Mouse (Mus musculus) adrenal gland, adult 10 weeks (tissue): ENCODE data around the gene Gm17660. TPM values are rescaled to one million over a fixed set of nuclear protein-coding genes. Genes with fewer than 3 reads are reported as not detected.

Experiments
- polyA plus RNA-seq: library from polyadenylated mRNA; stranded (reverse); fragments of 350-450 nt; fragmentation: Illumina TruSeq; extraction: RNeasy Lipid Tissue Mini Kit (QIAGEN cat#74804); gene quantifications from one replicate; pipeline ENCODE4 v1.2.3, GENCODE M21; 2014; ENCODE audit warnings: low read depth, low replicate concordance

Gene Gm17660
- polyA plus RNA-seq = not detected

DNA sequence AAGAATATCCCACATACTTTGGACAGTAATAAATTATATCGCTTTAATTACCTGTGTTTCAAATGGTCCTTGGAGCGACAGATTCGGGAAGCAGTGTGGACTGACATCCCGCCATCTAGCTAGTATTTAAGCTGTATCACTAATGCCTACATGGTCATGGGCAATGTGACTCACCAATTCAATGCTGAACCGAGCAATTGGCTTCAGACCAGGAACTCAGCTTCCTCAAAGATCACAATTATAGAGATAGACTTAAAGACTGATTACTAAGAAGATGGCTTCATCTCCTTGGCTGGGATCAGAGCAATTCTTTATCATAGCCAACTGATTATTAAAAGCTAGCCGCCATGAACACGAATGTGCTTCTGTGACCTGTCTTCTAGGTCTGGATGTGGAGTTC is at the start of gene Gm17660:
Gene Gm17660, minus strand, starts transcription at position 101 of the 400 bp plus-strand sequence.

DNA sequence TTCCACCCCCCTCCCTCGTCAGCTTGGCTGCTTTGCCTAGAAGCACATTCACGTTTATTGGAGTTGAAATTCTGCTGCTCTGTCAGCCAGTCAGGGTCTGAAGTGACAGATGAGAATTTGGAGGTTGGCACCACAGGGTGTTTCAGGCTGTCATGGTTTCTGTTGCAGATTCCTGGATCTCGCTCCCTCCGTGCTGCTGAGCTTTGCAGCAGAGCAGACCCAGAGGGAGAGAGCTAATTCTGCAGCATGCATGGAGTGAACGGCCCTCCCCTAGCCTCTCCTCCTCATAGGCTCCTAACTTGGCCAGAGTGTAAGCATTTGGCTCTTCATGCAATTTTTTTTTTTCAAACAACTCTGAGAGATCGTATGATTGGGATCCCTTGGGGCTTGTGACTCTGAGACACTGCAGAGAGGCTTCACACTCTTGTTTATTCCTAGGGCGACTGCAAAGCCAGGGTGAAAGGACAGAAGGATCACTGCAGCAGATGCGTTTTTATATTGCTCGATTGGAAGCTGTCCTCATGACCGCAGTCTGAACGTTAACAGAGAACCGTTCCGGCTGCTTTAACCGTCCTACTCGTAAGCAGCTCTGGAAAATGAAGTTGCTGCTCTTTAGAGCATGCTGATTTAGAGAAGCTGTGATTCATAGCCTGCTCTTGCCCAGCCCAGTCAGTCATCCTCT is 36.2 kb upstream of the Gm17660 start, which contains the start of gene Sparcl1:
Gene Sparcl1, minus strand, starts transcription at position 243 of the 682 bp plus-strand sequence.

DNA sequence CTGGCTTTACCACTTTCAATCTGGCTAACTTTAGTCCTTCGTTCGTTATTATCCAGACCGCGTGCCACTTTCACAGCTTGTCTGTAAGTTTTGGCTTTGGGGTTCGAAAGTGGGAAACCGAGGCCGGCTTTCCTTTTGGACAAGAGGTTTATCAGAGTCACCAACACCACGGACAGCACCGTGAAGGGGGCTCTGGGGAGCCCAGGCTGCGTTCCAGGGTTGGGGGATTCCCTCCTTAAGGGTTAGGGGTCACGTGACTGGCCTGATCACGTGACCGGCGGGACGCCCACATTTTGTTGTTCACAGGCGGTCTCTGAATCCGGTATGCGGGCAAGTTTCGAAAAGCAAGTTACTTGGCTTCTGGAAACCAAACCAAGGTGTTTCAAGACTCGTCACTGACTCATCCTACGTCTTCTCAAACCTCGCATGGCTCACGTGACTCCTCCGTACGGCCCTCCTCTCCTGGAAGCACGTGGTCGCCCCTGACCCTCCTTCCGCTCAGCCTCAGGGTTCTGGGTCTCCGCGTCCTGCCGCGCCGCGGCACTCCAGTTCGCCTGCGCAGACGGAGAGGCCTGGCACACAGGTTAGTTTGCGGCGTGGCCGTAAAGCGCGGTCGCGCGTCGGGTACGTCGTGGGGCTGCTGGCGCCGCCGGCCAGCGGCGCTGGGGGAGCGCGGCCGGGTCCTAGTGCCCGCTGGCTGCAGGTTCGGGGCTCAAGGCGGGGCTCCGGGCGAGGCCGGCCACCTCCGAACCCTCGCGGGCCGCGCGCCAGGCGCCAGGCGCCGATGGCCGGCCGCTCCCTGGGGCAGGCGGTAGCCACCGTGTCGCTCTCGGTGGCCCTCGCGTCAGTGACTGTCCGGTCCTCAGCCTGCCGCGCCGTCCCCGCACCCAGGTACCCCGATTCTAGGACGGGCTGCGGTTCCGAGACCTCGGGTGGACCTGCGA is 30.9 kb downstream of the Gm17660 start, which contains the start of gene Nudt9:
Gene Nudt9, plus strand, starts transcription at position 51 of the 944 bp plus-strand sequence.

DNA sequence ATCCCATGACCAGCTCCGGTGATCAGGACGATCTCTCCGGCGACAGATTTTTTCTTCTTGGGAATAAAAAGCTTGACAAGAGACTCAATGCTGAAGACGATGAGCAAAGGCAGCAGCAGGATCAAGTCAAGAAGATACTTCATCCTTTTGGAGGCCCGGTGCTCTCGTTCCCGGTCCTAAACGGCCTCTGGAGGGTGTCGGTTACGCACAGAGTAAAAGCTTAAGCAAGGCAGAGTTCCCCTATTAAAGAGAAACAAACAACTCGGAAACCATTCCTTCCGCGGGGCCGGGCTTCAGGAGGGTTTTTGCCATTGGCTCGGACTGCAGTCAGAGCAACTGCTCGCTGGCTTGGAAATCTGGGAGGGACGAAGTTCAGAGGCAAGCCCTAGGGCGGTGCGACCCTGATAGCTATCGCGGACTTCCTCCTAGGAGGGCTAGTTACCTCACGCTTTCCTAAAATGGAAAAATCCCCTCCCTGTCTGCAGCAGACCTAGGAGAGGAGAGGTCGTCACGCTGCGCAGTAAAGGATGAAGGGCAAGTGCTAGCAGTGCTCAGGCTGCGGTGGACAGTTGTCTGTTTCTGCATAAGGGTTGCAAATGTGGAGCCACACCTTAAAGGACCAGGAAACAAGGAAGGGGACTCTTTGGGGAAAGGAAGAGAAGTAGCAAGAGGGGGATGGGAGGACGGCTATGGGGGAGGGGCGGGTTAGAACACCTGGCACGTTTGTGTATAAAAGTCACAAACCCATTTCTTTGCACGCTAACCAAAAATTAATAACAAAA is 55.6 kb downstream of the Gm17660 start, which contains the start of gene Hsd17b11:
Gene Hsd17b11, minus strand, starts transcription at position 323 of the 782 bp plus-strand sequence.

Other genes starting within 250 kb of the Gm17660 start
- gene Klhl8, start 166.3 kb downstream of the Gm17660 start, polyA plus RNA-seq = 11.5 TPM
- not detected for gene Hsd17b13, start 100.2 kb downstream of the Gm17660 start, polyA plus RNA-seq
- gene Hsd17b11, start 55.7 kb downstream of the Gm17660 start, polyA plus RNA-seq = 71.8 TPM
- gene Nudt9, start 31.3 kb downstream of the Gm17660 start, polyA plus RNA-seq = 13.8 TPM
- 92.0 TPM for gene Sparcl1, start 36.1 kb upstream of the Gm17660 start, polyA plus RNA-seq
- not detected for gene Dspp, start 93.1 kb upstream of the Gm17660 start, polyA plus RNA-seq
- not detected for gene Dmp1, start 125.0 kb upstream of the Gm17660 start, polyA plus RNA-seq
- gene Ibsp, start 221.6 kb upstream of the Gm17660 start, polyA plus RNA-seq = 5.8 TPM
- not detected for gene Mepe, start 247.7 kb upstream of the Gm17660 start, polyA plus RNA-seq